Mouse (Mus musculus) forelimb bud, embryonic 11.5 days (tissue): ENCODE data around the gene Smim11.

Source experiments
- DNase-seq: peaks from one replicate; pipeline ENCODE4 v3.0.0-alpha.2; 2012; ENCODE audit warnings: low read depth, low spot score

Smim11 gene

GRCm38 (mm10) chr16:92300649-92301411 lies at the start of gene Smim11:
Gene Smim11, plus strand, starts transcription at chr16:92301286.
- DNase-seq = peak; percentile 97

- DNase-seq = no peak
These were observed 46.8 kb upstream of the Smim11 start for GRCm38 (mm10) chr16:92254316-92254715.

DNA sequence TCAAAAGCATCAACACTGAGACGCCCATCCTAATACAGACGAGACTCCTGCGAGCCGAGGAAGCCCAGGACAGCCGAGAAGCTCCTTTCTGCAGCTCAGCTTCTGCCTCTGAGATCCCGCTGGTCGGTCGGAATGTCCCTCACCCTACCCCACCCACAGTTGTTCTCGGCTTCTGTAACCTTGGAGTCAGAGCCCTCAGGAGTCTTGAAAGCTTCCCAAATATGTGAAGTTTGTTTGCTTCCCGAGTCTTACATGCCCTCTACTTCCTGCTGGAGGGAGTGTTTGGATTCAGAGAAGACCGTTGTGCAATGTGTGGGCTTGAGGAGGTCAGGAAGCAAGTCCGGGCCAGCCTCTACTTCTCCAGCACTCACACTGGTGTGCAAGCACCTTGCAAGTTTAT lies 33.2 kb upstream of the Smim11 start:
- DNase-seq = no peak

- no peak for DNase-seq
These were observed 26.6 kb upstream of the Smim11 start for GRCm38 (mm10) chr16:92274516-92274915.

GRCm38 (mm10) chr16:92275526-92275925 lies 25.6 kb upstream of the Smim11 start:
- no peak for DNase-seq

DNA sequence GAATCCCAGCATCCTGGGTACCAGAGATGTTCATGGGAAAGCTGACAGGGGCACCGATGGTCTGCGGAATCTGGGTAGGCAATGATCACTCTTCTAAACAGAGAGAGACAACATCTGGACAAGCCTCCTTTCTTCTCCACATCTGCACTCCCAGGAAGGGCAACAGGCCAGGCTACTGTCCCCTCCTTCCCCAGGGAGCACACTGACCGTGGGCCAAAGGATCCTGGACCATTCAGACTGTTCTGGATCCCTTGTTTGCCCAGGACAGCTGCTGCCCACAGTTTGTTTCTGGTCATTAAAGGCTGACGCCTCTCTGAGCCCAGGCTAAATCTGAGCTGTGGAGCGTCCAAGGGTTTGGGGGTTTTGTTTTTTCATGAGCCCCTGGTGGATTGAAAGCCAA lies 18.4 kb upstream of the Smim11 start:
- no peak for DNase-seq

DNA sequence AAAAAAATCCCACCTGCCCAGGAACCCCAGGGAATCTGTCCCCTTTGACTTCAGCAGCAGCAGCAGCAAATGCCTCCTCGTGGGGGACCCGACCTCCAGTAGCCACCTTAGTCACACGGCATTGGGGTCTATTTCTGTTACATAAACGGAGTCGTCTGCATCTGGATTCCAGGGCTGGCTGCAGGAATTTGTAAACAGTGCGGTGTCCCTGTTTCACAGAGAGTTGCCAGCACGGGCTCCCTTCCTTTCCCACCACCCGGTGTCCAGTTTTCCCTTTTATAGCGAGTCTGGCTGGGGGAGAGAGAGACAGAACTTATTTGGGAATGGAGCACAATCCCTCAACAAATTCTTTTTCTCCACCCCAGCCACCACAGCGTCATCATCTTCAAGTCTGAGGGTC lies 16.0 kb upstream of the Smim11 start:
- no peak for DNase-seq

GRCm38 (mm10) chr16:92286609-92287008 lies 14.5 kb upstream of the Smim11 start:
- peak; percentile 88 for DNase-seq

- DNase-seq = no peak
These were observed 12.3 kb upstream of the Smim11 start for GRCm38 (mm10) chr16:92288778-92289177.

DNA sequence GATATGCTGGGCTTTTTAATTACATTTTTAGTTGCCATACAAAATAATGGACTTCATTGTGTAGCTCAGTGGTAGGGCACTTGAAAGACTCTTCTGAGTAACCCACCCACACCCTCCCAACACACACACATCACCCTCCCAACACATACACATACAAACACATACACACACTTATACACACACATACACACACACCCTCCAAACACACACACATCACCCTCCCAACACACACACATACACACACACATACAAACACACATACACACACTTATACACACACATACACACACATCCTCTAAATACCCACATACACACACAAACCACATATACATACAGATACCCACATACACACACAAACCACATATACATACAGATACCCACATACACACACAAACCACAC lies 11.0 kb upstream of the Smim11 start:
- DNase-seq = no peak

GRCm38 (mm10) chr16:92292101-92292500 lies 9.0 kb upstream of the Smim11 start, which contains the start of gene Kcne2:
Gene Kcne2, plus strand, starts transcription at chr16:92292389.
- DNase-seq = no peak

- no peak for DNase-seq
These were observed 6.7 kb upstream of the Smim11 start for GRCm38 (mm10) chr16:92294267-92294970.

- no peak for DNase-seq
These were observed 5.8 kb upstream of the Smim11 start for GRCm38 (mm10) chr16:92295328-92295727.

DNA sequence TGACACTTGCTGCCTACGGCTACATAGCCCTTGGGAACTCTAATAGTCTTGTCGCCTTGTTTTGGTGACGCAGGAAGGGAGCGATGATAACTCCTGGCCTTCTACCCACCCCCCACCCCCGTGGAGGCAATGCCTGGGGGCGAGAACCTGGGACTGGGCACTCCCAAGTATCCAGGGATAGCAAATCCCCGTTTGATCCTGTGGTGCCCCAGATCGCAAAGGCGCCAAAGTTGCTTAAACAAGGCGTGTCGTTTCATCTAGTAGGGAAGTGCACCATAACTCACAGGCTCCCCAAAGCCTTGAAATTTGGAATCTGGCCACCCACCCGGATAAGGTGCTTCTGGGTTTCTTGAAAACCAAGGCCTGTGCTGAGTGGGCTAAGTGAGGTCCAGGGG lies 323 bp downstream of the Smim11 start:
- DNase-seq = no peak

DNA sequence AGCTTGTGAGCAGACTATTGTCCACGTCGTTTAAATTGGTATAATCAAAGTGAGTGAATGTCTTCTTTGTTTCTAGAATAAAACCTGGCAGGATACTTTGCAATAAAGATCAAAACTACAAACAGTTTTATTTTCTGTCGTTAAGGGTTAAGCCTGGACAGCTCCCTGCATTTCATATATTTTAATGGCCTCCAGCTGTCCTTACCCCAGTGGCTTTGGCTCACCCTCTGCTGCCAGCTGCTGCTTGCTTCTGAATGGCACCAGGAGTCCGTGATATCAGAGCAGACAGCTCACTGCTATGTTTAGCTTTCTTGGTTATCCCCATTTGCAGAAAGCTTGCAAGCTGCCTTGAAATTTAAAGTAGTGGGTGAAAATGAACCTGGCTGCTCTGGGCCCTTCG lies 903 bp downstream of the Smim11 start:
- DNase-seq = peak; percentile 24

DNA sequence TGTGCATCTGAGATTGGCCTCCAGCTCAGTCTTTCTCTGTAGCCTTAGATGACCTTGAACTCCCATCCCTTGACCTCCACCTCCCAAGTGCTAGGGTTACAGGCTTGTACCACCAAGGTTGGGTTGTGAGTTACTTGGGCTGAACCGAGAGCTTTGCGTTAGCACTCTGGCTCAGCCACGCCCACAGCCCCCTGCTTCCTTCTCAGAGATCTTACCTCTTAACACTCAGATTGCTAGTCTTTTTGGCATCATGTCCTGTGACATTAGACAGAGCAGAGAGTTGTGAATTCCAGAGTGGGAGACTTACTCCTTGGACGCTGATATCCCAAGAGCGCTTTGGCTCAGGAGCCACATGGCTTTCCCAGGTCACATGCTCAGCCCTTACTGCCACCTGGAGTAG lies 1.4 kb downstream of the Smim11 start:
- peak; percentile 18 for DNase-seq

DNA sequence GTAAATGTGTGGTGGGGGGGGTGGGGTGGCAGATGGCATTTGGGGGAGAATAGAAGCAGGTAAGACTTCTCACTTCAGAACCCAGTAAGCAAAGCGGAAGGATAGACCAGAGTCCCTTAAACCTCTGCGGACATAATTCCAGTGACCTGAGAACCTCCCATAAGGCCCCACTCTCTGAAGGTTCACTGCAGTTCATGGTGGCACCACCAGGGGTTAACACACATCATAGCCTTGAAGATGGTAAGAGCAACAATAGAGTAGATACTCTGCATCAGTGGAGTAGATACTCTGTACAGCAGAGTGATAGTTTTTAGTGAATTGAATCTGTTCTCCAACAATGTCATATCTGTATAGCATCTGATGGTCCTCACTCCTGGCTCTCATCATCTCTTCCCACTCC lies 4.4 kb downstream of the Smim11 start:
- DNase-seq = no peak

DNA sequence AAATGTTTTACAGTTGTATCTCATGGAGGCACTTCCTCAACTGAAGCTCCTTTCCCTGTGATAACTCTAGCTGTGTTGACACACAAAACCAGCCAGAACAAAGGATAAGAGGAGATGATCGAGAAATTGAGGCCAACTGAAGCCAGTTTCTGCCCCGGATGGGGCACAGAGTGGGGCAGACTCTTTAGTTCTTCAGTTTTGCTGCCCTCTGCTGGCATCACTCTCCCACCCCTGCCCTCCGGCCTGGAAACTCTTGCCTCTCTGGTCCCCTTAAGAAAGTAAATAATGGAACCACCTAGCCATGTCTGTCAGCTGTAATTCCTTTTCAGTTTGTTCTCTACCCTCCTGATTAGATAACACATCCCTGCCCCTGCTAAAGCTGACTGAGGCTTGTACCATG lies 6.9 kb downstream of the Smim11 start:
- DNase-seq = no peak

GRCm38 (mm10) chr16:92309126-92309525 lies 8.0 kb downstream of the Smim11 start:
- no peak for DNase-seq

GRCm38 (mm10) chr16:92313953-92314741 lies 13.1 kb downstream of the Smim11 start:
- DNase-seq = peak; percentile 64

GRCm38 (mm10) chr16:92316049-92316738 lies 15.1 kb downstream of the Smim11 start:
- DNase-seq = no peak
